Mouse (Mus musculus) thymus, adult 2 months (tissue): ENCODE measurements around the gene Ugt1a8. TPM values are rescaled to one million over a fixed set of nuclear protein-coding genes. Genes with fewer than 3 reads are reported as not detected.

Source experiments
- DNase-seq: peaks from one replicate; pipeline ENCODE4 v3.0.0; 2021
- H3K27ac ChIP-seq: fragments of 200-500 bp; 2 replicates; pipeline ENCODE4 v1.5.1; 2012; ENCODE audit warnings: low read length, control low read depth; ENCODE audit not compliant: control insufficient read depth, insufficient read depth
- H3K27me3 ChIP-seq: fragments of 200-500 bp; 2 replicates; pipeline ENCODE4 v1.6.1; 2012; ENCODE audit warnings: mild to moderate bottlenecking, low read length, moderate library complexity, mixed read lengths; ENCODE audit not compliant: control insufficient read depth, insufficient read depth
- H3K36me3 ChIP-seq: fragments of 200-500 bp; 2 replicates; pipeline ENCODE4 v1.6.1; 2012; ENCODE audit warnings: mild to moderate bottlenecking, low read length, moderate library complexity; ENCODE audit not compliant: control insufficient read depth, insufficient read depth
- H3K4me1 ChIP-seq: fragments of 200-500 bp; replicated peaks from 2 replicates; pipeline ENCODE4 v1.6.1; 2012; ENCODE audit warnings: low read length; ENCODE audit not compliant: control insufficient read depth, insufficient read depth
- H3K4me3 ChIP-seq: fragments of 200-500 bp; 2 replicates; pipeline ENCODE4 v1.5.1; 2012; ENCODE audit warnings: mild to moderate bottlenecking, low read length, control low read depth, moderate library complexity; ENCODE audit not compliant: control insufficient read depth, insufficient read depth
- CTCF ChIP-seq: fragments of 200-500 bp; IDR thresholded peaks from 2 replicates; pipeline ENCODE4 v1.5.1; 2012; ENCODE audit warnings: mild to moderate bottlenecking, control low read depth, low read length, moderate library complexity, borderline replicate concordance; ENCODE audit not compliant: control insufficient read depth, poor library complexity, insufficient read depth; ENCODE audit errors: extremely low read depth
- POLR2A ChIP-seq: fragments of 200-500 bp; IDR thresholded peaks from 2 replicates; pipeline ENCODE4 v1.6.1; 2012; ENCODE audit warnings: mild to moderate bottlenecking, low read length, control low read depth, moderate library complexity; ENCODE audit not compliant: control insufficient read depth, poor library complexity, insufficient read depth; ENCODE audit errors: extremely low read depth
- WGBS: fragments of 180-500 bp; shearing (Covaris S2); methylation state at CpG from one replicate; pipeline ENCODE4 v1.1.7; 2018; 5-methylcytosine and 5-hydroxymethylcytosine counted together
- polyA plus RNA-seq: library from polyadenylated mRNA; depleted of rRNA; stranded (reverse); fragments of >200 nt; gene quantifications from 2 replicates; pipeline ENCODE4 v1.2.3, GENCODE M21; 2012; rRNA removed

Gene Ugt1a8
- polyA plus RNA-seq, 1 experiment, result not detected

DNA sequence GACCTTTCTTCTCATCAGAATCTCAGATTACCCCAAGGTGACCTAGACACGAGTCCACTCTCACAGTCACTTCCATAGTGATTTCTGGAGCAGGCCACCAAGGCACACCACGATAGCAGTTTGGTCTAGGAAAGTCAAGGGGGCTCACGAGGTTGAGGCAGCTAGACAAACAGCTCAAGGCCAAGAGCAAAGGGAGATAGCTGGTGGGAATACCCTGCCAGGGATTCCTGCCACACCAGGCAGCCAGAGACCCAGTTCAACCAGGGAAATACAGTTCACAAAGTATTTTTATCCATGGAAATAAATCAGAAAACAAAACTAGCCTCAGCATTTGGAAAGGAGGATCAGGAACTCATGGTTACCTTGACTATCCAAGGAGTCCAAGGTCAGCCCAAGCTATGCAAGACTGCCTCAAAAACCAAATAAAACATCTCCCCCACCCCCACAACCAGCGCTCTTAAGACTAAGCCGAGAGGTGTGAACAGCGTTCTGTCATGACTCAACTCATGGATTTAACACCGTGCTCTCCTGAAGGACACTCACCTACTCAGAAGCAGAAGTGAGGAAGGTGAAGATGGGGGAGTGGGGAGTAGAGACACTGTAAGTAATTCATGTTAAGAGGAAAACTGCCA is 176.7 kb downstream of the Ugt1a8 start:
- peaks cover 85% of the 10 kb centered on the region for H3K36me3 ChIP-seq
- no peaks in the 10 kb centered on the region for H3K27me3 ChIP-seq
- H3K4me3 ChIP-seq, result no peak overlapping the region
- WGBS, result 93% methylated on average over 7 of the region's 7 CpGs
- TF ChIP-seq POLR2A (no peak), CTCF (no peak)
- peaks cover 12% of the 10 kb centered on the region; the same call in 1 of the 2 replicates for H3K4me1 ChIP-seq
- no peak overlapping the region for H3K27ac ChIP-seq
- no peak for DNase-seq

- DNase-seq, result no peak
These were observed 177.2 kb downstream of the Ugt1a8 start for GRCm38 (mm10) chr1:88264869-88265240.

GRCm38 (mm10) chr1:88266123-88266522 is 178.5 kb downstream of the Ugt1a8 start:
- DNase-seq, result no peak
- Histone ChIP-seq H3K4me3 (no peak overlapping the region), H3K27me3 (no peaks in the 10 kb centered on the region), H3K27ac (no peak overlapping the region), H3K36me3 (peaks cover 85% of the 10 kb centered on the region), H3K4me1 (0 out of 2 replicates have a peak, but pooled peaks cover 3% of the 10 kb centered on the region)
- WGBS, result 92% methylated on average over 13 of the region's 13 CpGs
- TF ChIP-seq POLR2A (no peak), CTCF (no peak)

More at GRCm38 (mm10) chr1:88264869-88265240, 177.2 kb downstream of the Ugt1a8 start:
- Histone ChIP-seq H3K36me3 (peaks cover 90% of the 10 kb centered on the region), H3K4me1 (peaks cover 7% of the 10 kb centered on the region; the same call in 1 of the 2 replicates), H3K4me3 (no peak overlapping the region), H3K27me3 (no peaks in the 10 kb centered on the region), H3K27ac (no peak overlapping the region)
- TF ChIP-seq POLR2A, result no peak
- no peak for TF ChIP-seq CTCF
- WGBS, result 79% methylated on average over 4 of the region's 4 CpGs

GRCm38 (mm10) chr1:88267489-88267888 is 179.9 kb downstream of the Ugt1a8 start:
- peaks cover 85% of the 10 kb centered on the region for H3K36me3 ChIP-seq
- H3K4me1 ChIP-seq, result no peaks in the 10 kb centered on the region
- H3K4me3 ChIP-seq, result no peak overlapping the region
- H3K27ac ChIP-seq, result no peak overlapping the region
- H3K27me3 ChIP-seq, result no peaks in the 10 kb centered on the region
- TF ChIP-seq POLR2A (no peak), CTCF (no peak)
- 97% methylated on average over 6 of the region's 6 CpGs for WGBS
- DNase-seq, result no peak

GRCm38 (mm10) chr1:88268070-88268469 is 180.5 kb downstream of the Ugt1a8 start:
- peaks cover 85% of the 10 kb centered on the region for H3K36me3 ChIP-seq
- 86% methylated on average over 6 of the region's 6 CpGs for WGBS
- H3K4me3 ChIP-seq, result no peak overlapping the region
- TF ChIP-seq POLR2A (no peak), CTCF (no peak)
- H3K27ac ChIP-seq, result no peak overlapping the region
- no peak for DNase-seq
- no peaks in the 10 kb centered on the region for H3K4me1 ChIP-seq
- H3K27me3 ChIP-seq, result no peaks in the 10 kb centered on the region

Other genes starting within 250 kb of the Ugt1a8 start
- 182 and 189 TPM in 2 replicates for gene Dgkd, start 234.5 kb upstream of the Ugt1a8 start, polyA plus RNA-seq
- 6.3 and 7.5 TPM in 2 replicates for gene Usp40, start 79.3 kb upstream of the Ugt1a8 start, polyA plus RNA-seq
- 0.16 TPM in 1 of 2 replicates, not detected in the other for gene Ugt1a10, start 32.4 kb upstream of the Ugt1a8 start, polyA plus RNA-seq
- gene Ugt1a9, start 17.0 kb upstream of the Ugt1a8 start, polyA plus RNA-seq, result 0.26 TPM in 1 of 2 replicates, not detected in the other
- gene Ugt1a7c, start 7.2 kb downstream of the Ugt1a8 start, polyA plus RNA-seq, result 0.94 and 1.1 TPM in 2 replicates
- 1.3 and 1.6 TPM in 2 replicates for gene Ugt1a6b, start 15.4 kb downstream of the Ugt1a8 start, polyA plus RNA-seq
- gene Ugt1a6a, start 47.0 kb downstream of the Ugt1a8 start, polyA plus RNA-seq, result 3.0 and 3.8 TPM in 2 replicates
- gene Ugt1a5, start 78.2 kb downstream of the Ugt1a8 start, polyA plus RNA-seq, result 0.08 and 0.09 TPM in 2 replicates
- 0.09 and 0.32 TPM in 2 replicates for gene Ugt1a2, start 112.8 kb downstream of the Ugt1a8 start, polyA plus RNA-seq
- gene Dnajb3, start 118.0 kb downstream of the Ugt1a8 start, polyA plus RNA-seq, result 0.82 and 1.5 TPM in 2 replicates
- gene Ugt1a1, start 124.1 kb downstream of the Ugt1a8 start, polyA plus RNA-seq, result 0.47 and 0.64 TPM in 2 replicates
- gene Mroh2a, start 139.2 kb downstream of the Ugt1a8 start, polyA plus RNA-seq, result 0.29 and 0.96 TPM in 2 replicates
- 168 and 197 TPM in 2 replicates for gene Hjurp, start 189.8 kb downstream of the Ugt1a8 start, polyA plus RNA-seq
- gene Trpm8, start 189.8 kb downstream of the Ugt1a8 start, polyA plus RNA-seq, result 0.03 and 0.08 TPM in 2 replicates